ENCODE assay signal across 18 mouse cellular contexts in the genomic region with DNA sequence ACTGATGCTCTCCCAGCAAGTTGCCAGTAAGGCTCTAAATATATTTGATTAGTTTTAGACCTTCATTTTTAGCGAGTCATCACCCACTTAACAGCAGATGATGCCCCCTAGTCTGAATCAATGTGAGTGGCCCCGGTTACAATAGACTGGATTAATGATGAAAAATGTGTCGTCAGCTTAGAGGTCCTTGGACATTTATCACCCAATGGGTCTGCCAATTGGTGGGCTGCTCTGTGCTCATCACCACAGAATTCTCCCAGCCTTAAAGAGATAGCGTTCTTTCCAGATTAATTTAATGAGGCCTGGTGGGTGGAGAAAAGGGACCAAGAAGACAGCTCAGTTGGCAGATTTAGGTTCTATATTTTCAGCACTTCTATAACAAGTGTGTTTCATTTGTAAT.
"Had no signal": no experiment of that assay in that cellular context is flagged by ENCODE, and none has a peak within 500 bp of the region (broad histone marks: within the 10 kb centered on the region; RNA-seq: fewer than 3 reads in every experiment).

No protein-coding gene starts in this region.

- H3K4me3 ChIP-seq: lung, embryonic 15.5 days; megakaryocyte, embryonic 14.5 days; midbrain, embryonic 13.5 days; midbrain, embryonic 15.5 days; neural tube, embryonic 12.5 days; stomach, embryonic 15.5 days had no signal

- H3K27me3 ChIP-seq: lung, embryonic 15.5 days; megakaryocyte, embryonic 14.5 days; midbrain, embryonic 13.5 days; midbrain, embryonic 15.5 days; neural tube, embryonic 12.5 days; stomach, embryonic 15.5 days had no signal

- H3K9me3 ChIP-seq: lung, embryonic 15.5 days; megakaryocyte, embryonic 14.5 days; midbrain, embryonic 13.5 days; midbrain, embryonic 15.5 days; neural tube, embryonic 12.5 days; stomach, embryonic 15.5 days had no signal

- ATAC-seq: liver, postnatal 0 days; lung, postnatal 0 days; midbrain, embryonic 13.5 days; midbrain, embryonic 15.5 days had no signal

- H3K36me3 ChIP-seq: lung, embryonic 15.5 days; midbrain, embryonic 13.5 days; midbrain, embryonic 15.5 days; neural tube, embryonic 12.5 days; stomach, embryonic 15.5 days had no signal

- H3K4me1 ChIP-seq: lung, embryonic 15.5 days; megakaryocyte, embryonic 14.5 days; midbrain, embryonic 13.5 days; midbrain, embryonic 15.5 days; neural tube, embryonic 12.5 days; stomach, embryonic 15.5 days had no signal

- H3K27ac ChIP-seq: lung, embryonic 15.5 days; macrophage; midbrain, embryonic 13.5 days; midbrain, embryonic 15.5 days; neural tube, embryonic 12.5 days; stomach, embryonic 15.5 days; stomach, postnatal 0 days had no signal

- DNase-seq: liver, postnatal 0 days; lung, adult 2 months; lung, postnatal 14 days; lung, postnatal 36 days; right cerebral cortex, postnatal 14 days; thymus, adult 2 months; thymus, postnatal 25 days; thymus, postnatal 4 days had no signal

- H3K4me2 ChIP-seq: lung, embryonic 15.5 days; midbrain, embryonic 11.5 days; midbrain, embryonic 13.5 days; midbrain, embryonic 15.5 days; neural tube, embryonic 12.5 days; stomach, embryonic 15.5 days had no signal

- H3K9ac ChIP-seq: liver, postnatal 0 days; lung, embryonic 15.5 days; midbrain, embryonic 13.5 days; midbrain, embryonic 15.5 days; neural tube, embryonic 12.5 days; stomach, embryonic 15.5 days had no signal
